9 mouse cellular contexts compared by ENCODE assay signal in the genomic region with DNA sequence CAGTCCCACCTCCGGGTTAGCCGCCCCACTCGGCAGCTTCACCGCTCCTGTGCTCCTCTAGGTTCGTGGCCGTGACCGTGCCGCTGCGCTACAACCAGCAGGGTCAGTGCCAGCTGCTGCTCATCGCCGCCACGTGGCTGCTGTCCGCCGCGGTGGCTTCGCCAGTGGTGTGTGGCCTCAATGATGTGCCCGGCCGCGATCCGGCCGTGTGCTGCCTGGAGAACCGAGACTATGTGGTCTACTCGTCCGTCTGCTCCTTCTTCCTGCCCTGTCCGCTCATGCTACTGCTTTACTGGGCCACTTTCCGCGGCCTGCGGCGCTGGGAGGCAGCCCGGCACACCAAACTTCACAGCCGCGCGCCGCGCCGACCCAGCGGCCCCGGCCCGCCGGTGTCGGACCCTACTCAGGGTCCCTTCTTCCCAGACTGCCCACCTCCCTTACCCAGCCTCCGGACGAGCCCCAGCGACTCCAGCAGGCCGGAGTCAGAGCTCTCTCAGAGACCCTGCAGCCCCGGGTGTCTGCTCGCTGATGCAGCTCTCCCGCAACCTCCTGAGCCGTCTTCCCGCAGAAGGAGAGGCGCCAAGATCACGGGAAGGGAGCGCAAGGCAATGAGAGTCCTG. TPM values are rescaled to one million over a fixed set of nuclear protein-coding genes. Genes with fewer than 3 reads are reported as not detected.
DNase-seq lines count a peak whose midpoint lies in the region; ATAC-seq and TF ChIP-seq lines count a peak whose summit lies in the region.
"Had no signal": no experiment of that assay in that cellular context is flagged by ENCODE, and none has a peak within 500 bp of the region (broad histone marks: within the 10 kb centered on the region; RNA-seq: fewer than 3 reads in every experiment).

No protein-coding gene starts in this region.

- DNase-seq in heart, adult 2 months: peak; percentile 36 to 46
- DNase-seq in heart, adult 9 months (ENCODE audit: low spot score in 2 of 2): no peak
- DNase-seq in layer of hippocampus, adult 9-10 months (ENCODE audit: low spot score): no peak

- no peaks in the 10 kb centered on the region for H3K36me3 ChIP-seq in heart, adult 2 months (ENCODE audit: control insufficient read depth, insufficient read depth, low read length)
- peaks cover 24% of the 10 kb centered on the region for H3K36me3 ChIP-seq in limb, embryonic 12.5 days
- H3K36me3 ChIP-seq in midbrain, embryonic 15.5 days (replicated peaks): 0 out of 2 replicates have a peak, but pooled peaks cover 3% of the 10 kb centered on the region

- H3K27me3 ChIP-seq in heart, adult 2 months (ENCODE audit: control insufficient read depth, insufficient read depth, low read length): peaks cover 16% of the 10 kb centered on the region
- peaks cover 67% of the 10 kb centered on the region for H3K27me3 ChIP-seq in limb, embryonic 12.5 days
- peaks cover 46% of the 10 kb centered on the region for H3K27me3 ChIP-seq in midbrain, embryonic 15.5 days (replicated peaks)
- H3K27me3 ChIP-seq: Patski had no signal

- no peak for TF ChIP-seq POLR2A in heart, adult 2 months (IDR thresholded peaks at IDR 0.05; ENCODE audit: insufficient read depth, low read depth, low read length)
- peak; percentile 31; the same call in 1 of the 2 replicates for TF ChIP-seq POLR2A in bone marrow, adult 2 months (IDR thresholded peaks at IDR 0.05; ENCODE audit: borderline replicate concordance, control insufficient read depth, low read depth, low read length)

- 1% methylated on average over 53 of the region's 53 CpGs for WGBS in heart, adult 2 months
- WGBS in bone marrow, adult 2 months: 2% methylated on average over 53 of the region's 53 CpGs
- 1% methylated on average over 53 of the region's 53 CpGs for WGBS in limb, embryonic 12.5 days
- 1% methylated on average over 53 of the region's 53 CpGs for WGBS in midbrain, embryonic 15.5 days

- H3K4me2 ChIP-seq in limb, embryonic 12.5 days: peak overlapping the region; percentile 76
- H3K4me2 ChIP-seq in midbrain, embryonic 15.5 days: peak overlapping the region; percentile 66

- no peak overlapping the region; the same call in 1 of the 2 replicates for H3K4me3 ChIP-seq in heart, adult 2 months
- no peak overlapping the region for H3K4me3 ChIP-seq in bone marrow, adult 2 months (replicated peaks; ENCODE audit: control insufficient read depth, low read depth, low read length)
- H3K4me3 ChIP-seq in limb, embryonic 12.5 days (replicated peaks): peak overlapping the region; percentile 44
- peak overlapping the region; percentile 35 for H3K4me3 ChIP-seq in midbrain, embryonic 15.5 days

- 0 out of 2 replicates have a peak, but pooled peaks have one; percentile 19 for TF ChIP-seq CTCF in heart, adult 2 months (IDR thresholded peaks at IDR 0.05)
- peak; percentile 9; the same call in 1 of the 2 replicates for TF ChIP-seq CTCF in bone marrow, adult 2 months (IDR thresholded peaks at IDR 0.05; ENCODE audit: control insufficient read depth, insufficient read depth, low read length)

- peak; percentile 68 for ATAC-seq in granulocyte monocyte progenitor cell, adult 5-6 weeks (replicated peaks; ENCODE audit: poor library complexity, severe bottlenecking)
- ATAC-seq in limb, embryonic 12.5 days (ENCODE audit: insufficient number of reproducible peaks, insufficient read depth, low FRiP score, low TSS enrichment, low read depth): no peak
- no peak for ATAC-seq in midbrain, embryonic 15.5 days (replicated peaks)
- no peak for ATAC-seq in megakaryocyte-erythroid progenitor cell, adult 5-6 weeks (replicated peaks; ENCODE audit: low FRiP score, low TSS enrichment, poor library complexity, severe bottlenecking)
- ATAC-seq: Patski had no signal

- peaks cover 4% of the 10 kb centered on the region for H3K4me1 ChIP-seq in heart, adult 2 months (ENCODE audit: control insufficient read depth, insufficient read depth, low read length)
- no peaks in the 10 kb centered on the region; the same call in none of the 2 replicates for H3K4me1 ChIP-seq in bone marrow, adult 2 months (ENCODE audit: control insufficient read depth, insufficient read depth, low read length)
- peaks cover 31% of the 10 kb centered on the region for H3K4me1 ChIP-seq in limb, embryonic 12.5 days (replicated peaks)
- H3K4me1 ChIP-seq in midbrain, embryonic 15.5 days: peaks cover 30% of the 10 kb centered on the region

- TF ChIP-seq EP300 in heart, adult 2 months (IDR thresholded peaks at IDR 0.05; ENCODE audit: insufficient read depth, low read depth, low read length): no peak

- no peaks in the 10 kb centered on the region for H3K79me2 ChIP-seq in heart, adult 2 months (replicated peaks; ENCODE audit: control insufficient read depth, insufficient read depth, low read length)

- H3K27ac ChIP-seq in heart, adult 2 months: no peak overlapping the region
- no peak overlapping the region for H3K27ac ChIP-seq in bone marrow, adult 2 months (ENCODE audit: control insufficient read depth, insufficient read depth, low read depth, low read length, poor library complexity)
- no peak overlapping the region for H3K27ac ChIP-seq in limb, embryonic 12.5 days
- H3K27ac ChIP-seq in midbrain, embryonic 15.5 days: no peak overlapping the region

- H3K9ac ChIP-seq in heart, adult 2 months (ENCODE audit: low read depth, low read length): peak overlapping the region; percentile 7
- H3K9ac ChIP-seq in limb, embryonic 12.5 days (replicated peaks): peak overlapping the region; percentile 55
- peak overlapping the region; percentile 27; the same call in 1 of the 2 replicates for H3K9ac ChIP-seq in midbrain, embryonic 15.5 days

- intact Hi-C loops in heart, adult 2 months (cut with DNase I): no loop called here

- no peaks in the 10 kb centered on the region for H3K9me3 ChIP-seq in limb, embryonic 12.5 days
- no peaks in the 10 kb centered on the region for H3K9me3 ChIP-seq in midbrain, embryonic 15.5 days

RNA-seq across cellular contexts. Expression of gene Drd4, which starts 2.2 kb away (rescaled TPM):
- total RNA-seq in heart, adult 2 months (2021): not detected
- 0.04 TPM in 1 of 2 replicates, not detected in the other for polyA plus RNA-seq in heart, adult 2 months (2012; rRNA removed)
- polyA plus RNA-seq in bone marrow, adult 2 months (2011; ENCODE audit: insufficient read depth, insufficient read length, low replicate concordance, missing spikeins): not detected in 2 replicates
- not detected in 2 replicates for total RNA-seq in granulocyte monocyte progenitor cell, adult 5-6 weeks (2014; fragmentation: Nextera tagmentation)
- total RNA-seq in granulocyte monocyte progenitor cell, adult 5-6 weeks (2017): not detected in 2 replicates
- polyA plus RNA-seq in limb, embryonic 12.5 days (2016; fragmentation: Nextera tagmentation; extraction: Ambion mirVana): 1.6 TPM in 2 replicates
- 0.74 and 0.96 TPM in 2 replicates for polyA plus RNA-seq in midbrain, embryonic 15.5 days (2015; fragmentation: Nextera tagmentation; extraction: Ambion mirVana)
- total RNA-seq in megakaryocyte-erythroid progenitor cell, adult 5-6 weeks (2014; fragmentation: Nextera tagmentation): not detected in 2 replicates
- total RNA-seq in megakaryocyte-erythroid progenitor cell, adult 5-6 weeks (2017): not detected in 2 replicates
- polyA plus RNA-seq: Patski had no signal

RNA-seq across cellular contexts. Expression of gene Sct, which starts 15.0 kb away (rescaled TPM):
- total RNA-seq in heart, adult 2 months (2021): not detected
- not detected in 2 replicates for polyA plus RNA-seq in heart, adult 2 months (2012; rRNA removed)
- not detected in 2 replicates for polyA plus RNA-seq in bone marrow, adult 2 months (2011; ENCODE audit: insufficient read depth, insufficient read length, low replicate concordance, missing spikeins)
- total RNA-seq in granulocyte monocyte progenitor cell, adult 5-6 weeks (2014; fragmentation: Nextera tagmentation): not detected in 2 replicates
- total RNA-seq in granulocyte monocyte progenitor cell, adult 5-6 weeks (2017): not detected in 2 replicates
- 10.5 and 11.4 TPM in 2 replicates for polyA plus RNA-seq in limb, embryonic 12.5 days (2016; fragmentation: Nextera tagmentation; extraction: Ambion mirVana)
- 1.6 and 1.8 TPM in 2 replicates for polyA plus RNA-seq in midbrain, embryonic 15.5 days (2015; fragmentation: Nextera tagmentation; extraction: Ambion mirVana)
- total RNA-seq in megakaryocyte-erythroid progenitor cell, adult 5-6 weeks (2014; fragmentation: Nextera tagmentation): not detected in 2 replicates
- not detected in 2 replicates for total RNA-seq in megakaryocyte-erythroid progenitor cell, adult 5-6 weeks (2017)
- polyA plus RNA-seq: Patski had no signal

RNA-seq across cellular contexts. Expression of gene Cdhr5, which starts 17.4 kb away (rescaled TPM):
- total RNA-seq in heart, adult 2 months (2021): not detected
- 0.26 TPM in 1 of 2 replicates, not detected in the other for polyA plus RNA-seq in heart, adult 2 months (2012; rRNA removed)
- polyA plus RNA-seq in bone marrow, adult 2 months (2011; ENCODE audit: insufficient read depth, insufficient read length, low replicate concordance, missing spikeins): not detected in 2 replicates
- total RNA-seq in granulocyte monocyte progenitor cell, adult 5-6 weeks (2014; fragmentation: Nextera tagmentation): not detected in 2 replicates
- not detected in 2 replicates for total RNA-seq in granulocyte monocyte progenitor cell, adult 5-6 weeks (2017)
- polyA plus RNA-seq in limb, embryonic 12.5 days (2016; fragmentation: Nextera tagmentation; extraction: Ambion mirVana): not detected in 2 replicates
- not detected in 2 replicates for polyA plus RNA-seq in midbrain, embryonic 15.5 days (2015; fragmentation: Nextera tagmentation; extraction: Ambion mirVana)
- not detected in 2 replicates for total RNA-seq in megakaryocyte-erythroid progenitor cell, adult 5-6 weeks (2014; fragmentation: Nextera tagmentation)
- total RNA-seq in megakaryocyte-erythroid progenitor cell, adult 5-6 weeks (2017): not detected in 2 replicates
- polyA plus RNA-seq: Patski had no signal

RNA-seq across cellular contexts. Expression of gene Irf7, which starts 27.7 kb away (rescaled TPM):
- 1 to 10 TPM; 3.3 to 3.4 TPM for total RNA-seq in heart, adult 2 months (2021)
- polyA plus RNA-seq in heart, adult 2 months (2012; rRNA removed): 24.6 and 25.2 TPM in 2 replicates
- 37.9 and 60.3 TPM in 2 replicates for polyA plus RNA-seq in bone marrow, adult 2 months (2011; ENCODE audit: insufficient read depth, insufficient read length, low replicate concordance, missing spikeins)
- total RNA-seq in granulocyte monocyte progenitor cell, adult 5-6 weeks (2014; fragmentation: Nextera tagmentation): 0.38 and 1.3 TPM in 2 replicates
- total RNA-seq in granulocyte monocyte progenitor cell, adult 5-6 weeks (2017): 2.1 and 2.7 TPM in 2 replicates
- polyA plus RNA-seq in limb, embryonic 12.5 days (2016; fragmentation: Nextera tagmentation; extraction: Ambion mirVana): 0.51 and 1.0 TPM in 2 replicates
- polyA plus RNA-seq in midbrain, embryonic 15.5 days (2015; fragmentation: Nextera tagmentation; extraction: Ambion mirVana): 2.1 and 4.2 TPM in 2 replicates
- 6.4 and 27.5 TPM in 2 replicates for total RNA-seq in megakaryocyte-erythroid progenitor cell, adult 5-6 weeks (2014; fragmentation: Nextera tagmentation)
- total RNA-seq in megakaryocyte-erythroid progenitor cell, adult 5-6 weeks (2017): 9.7 and 9.9 TPM in 2 replicates

RNA-seq across cellular contexts. Expression of gene Deaf1, which starts 33.5 kb away (rescaled TPM):
- 10 to 100 TPM; 10.8 to 13.5 TPM for total RNA-seq in heart, adult 2 months (2021)
- 9.7 and 9.8 TPM in 2 replicates for polyA plus RNA-seq in heart, adult 2 months (2012; rRNA removed)
- 49.1 and 51.4 TPM in 2 replicates for polyA plus RNA-seq in bone marrow, adult 2 months (2011; ENCODE audit: insufficient read depth, insufficient read length, low replicate concordance, missing spikeins)
- total RNA-seq in granulocyte monocyte progenitor cell, adult 5-6 weeks (2014; fragmentation: Nextera tagmentation): 43.3 and 52.4 TPM in 2 replicates
- 6.3 and 21.4 TPM in 2 replicates for total RNA-seq in granulocyte monocyte progenitor cell, adult 5-6 weeks (2017)
- 61.8 and 66.5 TPM in 2 replicates for polyA plus RNA-seq in limb, embryonic 12.5 days (2016; fragmentation: Nextera tagmentation; extraction: Ambion mirVana)
- 224 and 234 TPM in 2 replicates for polyA plus RNA-seq in midbrain, embryonic 15.5 days (2015; fragmentation: Nextera tagmentation; extraction: Ambion mirVana)
- 54.5 and 74.1 TPM in 2 replicates for total RNA-seq in megakaryocyte-erythroid progenitor cell, adult 5-6 weeks (2014; fragmentation: Nextera tagmentation)
- 11.0 and 32.1 TPM in 2 replicates for total RNA-seq in megakaryocyte-erythroid progenitor cell, adult 5-6 weeks (2017)

Comparison
In these comparisons a context has a peak if more than half of its experiments do, and no peak if none do; other contexts are left out.
1. DNase-seq: peak in heart, adult 2 months (2 of 2); none in heart, adult 9 months (0 of 2) and layer of hippocampus, adult 9-10 months (single experiment).
2. H3K4me3 ChIP-seq: peak in limb, embryonic 12.5 days (single experiment) and midbrain, embryonic 15.5 days (single experiment); none in heart, adult 2 months (single experiment) and bone marrow, adult 2 months (single experiment).
3. Peak in every context shown above with its lines, with median percentiles within 50 percentile points of each other: H3K9ac ChIP-seq.